Mouse (Mus musculus): ENCODE measurements around the gene Lgmn.

Gene Lgmn

DNA sequence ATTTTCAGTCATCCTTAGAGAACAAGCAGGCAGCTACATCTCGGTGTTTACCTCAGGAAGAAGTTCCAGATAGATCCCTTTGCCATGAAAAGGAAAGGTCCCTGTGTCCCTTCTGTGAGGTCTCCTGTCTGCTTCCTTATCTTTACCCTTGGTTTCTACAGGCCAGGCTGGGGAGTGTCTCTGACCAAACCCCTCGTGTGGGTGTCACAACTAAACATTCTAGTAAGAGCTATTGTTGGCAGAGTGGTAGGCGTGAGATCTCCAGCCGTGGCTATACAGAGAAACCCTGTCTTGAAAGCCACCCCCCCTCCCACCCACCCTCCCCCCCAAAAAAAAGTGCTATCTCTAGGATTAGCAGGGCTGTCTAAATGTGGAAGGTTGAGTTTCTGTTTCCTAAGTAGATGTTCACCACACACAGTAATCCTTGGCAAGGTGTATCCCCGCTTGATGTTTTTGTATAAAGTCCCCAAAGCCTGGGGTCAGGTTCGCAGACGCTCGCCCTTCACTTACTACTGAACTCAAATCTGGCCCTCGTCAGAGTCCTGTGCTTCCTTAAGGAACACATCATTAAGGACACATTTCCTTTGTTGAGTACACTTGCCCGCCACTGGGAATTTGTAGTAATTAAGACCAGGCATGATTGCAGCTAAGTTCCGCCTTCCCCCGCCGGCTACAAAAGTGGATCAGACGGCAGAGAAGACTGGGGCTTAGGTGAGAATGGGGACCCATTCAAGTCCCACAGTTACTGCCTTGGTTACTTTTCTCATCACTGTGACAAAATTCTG lies 94.4 kb downstream of the Lgmn start:
- no peak for DNase-seq
